Mouse (Mus musculus) cerebellum, postnatal 10 days (tissue): ENCODE measurements around the gene Otop2.
A peak's percentile ranks its signal among the peaks of the same experiment; 100 is the strongest.

Experiments
- DNase-seq, 2 experiments: peaks; one replicate each; pipeline ENCODE4 v3.0.0; 2021; ENCODE audit warnings: mixed read lengths in 2 of 2

Gene Otop2

DNA sequence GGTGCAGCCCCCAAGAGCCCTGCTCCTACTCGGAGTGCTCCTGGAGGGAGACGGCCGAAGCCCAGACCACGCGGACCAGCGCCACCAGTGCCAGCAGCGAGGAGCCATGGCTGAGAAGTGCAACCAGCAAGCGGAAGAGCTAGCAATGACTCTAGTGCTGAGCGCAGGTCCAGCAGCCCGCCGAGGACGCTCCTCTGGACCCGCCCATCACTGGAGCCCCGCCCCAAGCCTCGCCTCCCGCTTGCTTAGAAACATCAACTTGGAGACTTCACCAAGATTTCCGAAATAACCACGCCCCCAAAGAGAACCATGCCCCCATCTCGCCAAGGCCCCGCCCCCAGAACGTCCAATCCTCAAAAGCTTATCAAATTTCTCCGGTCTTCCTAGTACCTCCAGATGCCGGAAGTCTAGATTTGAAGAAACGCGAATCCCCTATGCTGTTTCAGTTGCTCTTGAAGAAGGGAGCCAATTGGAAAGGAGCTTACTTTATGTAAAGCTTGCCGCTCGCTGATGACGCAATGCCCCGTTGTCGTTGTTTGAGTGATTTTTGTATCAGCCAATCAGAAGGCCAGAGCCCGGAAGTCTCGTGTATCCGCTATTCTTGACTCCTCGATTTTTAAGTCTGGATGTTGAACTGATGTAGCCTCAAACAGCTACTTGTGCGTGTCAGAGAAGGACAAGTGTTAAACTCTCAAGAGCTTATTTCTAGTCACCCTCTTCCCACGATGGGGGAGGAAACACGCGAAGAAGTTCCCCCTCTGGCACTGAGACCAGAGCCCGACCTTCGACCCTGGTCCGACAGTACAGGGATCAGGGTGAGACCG is 30.0 kb upstream of the Otop2 start, which contains the start of gene Fdxr:
Fdxr (minus strand) TSS at position 271 of the 824 bp plus-strand sequence.
- peak; percentile 98 to 99 for DNase-seq

DNA sequence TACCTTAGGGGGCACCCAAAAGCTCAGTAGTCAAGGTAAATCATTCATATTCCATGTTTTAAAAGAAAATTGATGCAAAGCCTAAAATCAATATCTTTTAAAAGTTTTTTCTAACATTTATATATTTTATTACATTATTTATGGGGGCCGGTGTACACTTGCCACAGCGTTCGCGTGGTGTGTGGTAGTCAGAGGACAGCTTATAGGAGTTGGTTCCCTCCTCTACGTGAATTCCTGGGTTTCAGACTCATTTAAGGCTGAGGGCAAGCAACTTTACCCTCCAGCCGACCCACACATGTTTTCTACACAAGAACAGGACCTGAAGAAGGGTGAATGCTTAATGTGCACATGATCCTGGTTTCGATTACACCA is 29.4 kb upstream of the Otop2 start:
- no peak for DNase-seq

DNA sequence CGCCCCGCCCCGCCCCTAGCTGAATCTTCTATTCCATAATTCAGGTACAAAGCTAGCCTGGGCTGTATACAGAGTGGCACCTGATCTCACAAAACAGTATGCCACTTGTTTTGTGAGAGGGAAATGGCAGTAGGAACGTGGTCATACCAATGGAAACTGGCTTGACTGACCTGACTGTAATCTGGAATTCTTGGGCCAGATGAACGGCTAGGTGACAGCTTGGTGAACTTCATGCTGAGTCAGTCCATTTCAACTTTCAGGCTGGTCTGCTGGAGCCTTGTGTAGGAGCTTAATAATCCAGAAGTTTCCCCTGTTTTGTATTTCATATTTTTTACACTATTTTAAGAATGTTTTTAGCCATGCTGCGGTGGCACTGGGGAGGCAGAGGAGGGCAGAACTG is 28.8 kb upstream of the Otop2 start:
- DNase-seq: no peak

DNA sequence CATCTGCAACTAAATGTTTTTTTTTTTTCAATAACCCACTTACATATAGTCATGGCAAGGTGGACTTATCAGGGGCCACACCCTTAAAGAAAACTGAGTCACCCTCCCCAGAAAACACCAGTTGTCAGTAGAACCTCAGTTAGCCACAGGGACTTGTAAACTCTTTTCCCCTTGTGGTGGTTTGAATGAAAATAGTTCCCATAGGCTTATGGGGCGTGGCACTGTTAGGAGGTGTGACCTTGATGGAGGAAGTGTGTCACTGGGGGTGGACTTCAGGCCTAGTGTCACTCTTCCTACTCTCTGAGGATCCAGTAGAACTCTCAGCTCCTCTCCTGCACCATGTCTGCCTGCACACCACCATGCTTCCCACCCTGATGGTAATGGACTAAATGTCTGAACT is 27.2 kb upstream of the Otop2 start:
- no peak for DNase-seq

DNA sequence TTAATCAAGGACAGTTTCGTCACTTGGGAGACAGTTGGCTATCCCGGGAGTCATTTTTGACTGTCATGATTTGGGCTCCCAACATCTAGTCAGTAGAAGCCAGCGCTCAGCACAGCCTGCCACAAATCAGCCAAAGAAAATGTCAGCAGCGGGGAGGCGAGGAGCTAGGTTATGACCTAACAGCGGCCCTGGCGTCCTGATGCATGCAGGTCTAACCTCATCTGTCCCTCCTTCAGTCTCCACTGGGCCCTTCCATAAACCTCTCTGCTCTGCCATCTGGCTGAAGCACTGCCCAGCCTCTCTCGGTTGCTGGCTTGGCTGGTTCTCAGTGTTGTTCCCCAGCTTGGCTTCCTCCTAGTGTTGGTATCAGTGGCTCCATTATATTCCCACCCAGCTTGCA is 24.7 kb upstream of the Otop2 start:
- peak; percentile 64 to 70 for DNase-seq

DNA sequence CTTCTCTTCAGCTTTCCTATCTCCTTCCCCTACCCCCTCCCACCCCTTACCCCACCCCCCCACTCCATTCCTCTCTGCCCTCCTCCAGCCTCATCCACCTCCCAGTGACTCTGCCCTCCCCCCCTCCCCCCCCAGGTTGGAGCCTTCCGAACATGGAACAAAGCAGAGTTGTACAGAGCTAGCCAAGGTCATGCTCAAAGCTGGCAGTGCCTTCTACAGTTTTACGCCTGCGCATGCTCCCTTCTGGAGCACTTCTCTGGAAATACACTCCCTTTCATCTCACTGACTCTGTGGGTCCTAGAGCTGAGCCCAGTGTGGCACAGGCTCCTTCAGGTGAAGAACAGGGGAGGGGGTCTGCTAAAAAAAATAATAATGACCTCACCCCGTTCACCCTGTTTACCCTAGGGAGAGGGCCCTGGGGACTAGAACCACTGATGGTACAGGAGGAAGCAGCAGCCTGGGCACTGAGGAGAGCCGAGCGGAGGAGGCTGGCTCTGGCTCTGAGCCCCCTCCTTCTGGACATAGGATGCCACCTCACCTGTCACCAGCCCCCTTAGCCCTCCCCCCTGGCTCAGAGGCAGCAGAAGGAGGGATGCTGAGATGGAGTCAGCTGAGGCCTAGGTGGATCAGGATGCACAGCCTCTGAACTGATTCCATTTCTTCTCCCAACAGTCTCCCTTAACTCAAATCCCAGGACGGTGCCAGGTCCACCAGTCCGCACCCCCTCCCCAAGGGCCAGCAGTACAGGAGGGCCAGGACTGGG is 24.1 kb upstream of the Otop2 start:
- DNase-seq: peak; percentile 50 to 55

DNA sequence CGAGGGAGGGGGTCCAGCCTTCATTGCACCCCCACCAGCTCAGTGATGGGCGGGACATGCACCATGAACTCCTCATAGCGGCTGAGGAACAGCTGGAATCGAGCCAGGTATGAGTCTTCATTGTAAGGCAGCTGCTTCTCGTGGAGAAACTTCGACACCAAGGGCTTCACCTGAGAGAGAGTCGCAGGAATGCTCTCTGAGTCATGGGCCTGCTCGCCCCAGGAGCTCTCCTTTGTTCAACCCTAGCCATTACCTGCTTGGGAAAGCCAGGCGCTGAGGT is 23.5 kb upstream of the Otop2 start:
- peak in 1 of 2 experiments; percentile 39 for DNase-seq

DNA sequence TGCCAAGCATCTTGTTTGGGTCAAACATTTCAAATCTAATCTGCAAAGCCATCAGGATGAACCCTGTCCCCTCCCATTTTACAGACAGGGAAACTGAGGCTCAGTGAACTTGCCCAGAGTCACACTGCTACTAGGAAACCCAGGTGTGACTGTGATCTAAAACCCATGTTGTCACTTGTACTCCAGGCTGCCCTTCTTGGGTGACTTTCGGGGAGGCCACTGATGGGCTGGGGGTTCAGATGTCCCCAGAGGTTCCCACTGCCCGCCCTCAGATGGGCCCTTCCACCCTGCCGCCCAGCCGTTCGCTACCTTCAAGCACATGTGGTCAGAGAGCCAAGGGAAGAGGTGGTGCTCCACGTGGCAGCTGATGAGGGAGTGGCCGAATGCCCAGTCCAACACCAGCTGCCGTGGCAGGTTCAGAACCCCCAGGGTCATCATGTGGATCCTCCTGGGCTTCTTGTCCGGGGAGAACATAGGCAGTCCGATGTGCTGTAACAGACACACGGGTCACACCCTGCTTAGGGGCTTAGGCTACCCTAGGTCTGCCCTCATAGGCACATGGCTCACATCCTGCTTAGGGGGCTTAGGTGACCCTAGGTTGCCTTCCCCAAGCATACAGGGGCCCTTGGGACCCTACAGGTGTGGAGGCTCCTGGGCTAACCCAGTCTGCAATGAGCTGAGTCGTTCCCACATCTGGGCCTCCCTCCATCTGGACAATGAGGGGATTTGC is 22.9 kb upstream of the Otop2 start:
- DNase-seq: no peak

DNA sequence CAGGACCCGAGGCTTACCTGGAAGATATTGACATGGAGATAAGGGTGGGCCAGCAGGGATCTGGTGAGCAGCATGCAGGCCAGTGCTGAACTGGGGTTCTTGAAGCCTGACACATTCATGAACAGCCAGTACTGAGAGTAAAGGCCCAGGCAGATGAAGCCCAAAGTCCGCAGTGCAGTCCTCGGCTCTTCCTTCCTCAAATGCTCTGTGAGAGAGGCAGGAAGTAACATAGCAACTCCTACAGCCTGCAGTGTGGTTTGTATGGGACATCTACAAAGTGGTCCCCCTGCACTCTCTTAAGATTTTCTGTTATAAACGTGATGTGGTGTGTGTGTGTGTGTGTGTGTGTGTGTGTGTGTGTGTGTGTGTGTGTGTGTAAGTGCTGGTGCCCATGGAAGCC is 21.7 kb upstream of the Otop2 start:
- DNase-seq: no peak

DNA sequence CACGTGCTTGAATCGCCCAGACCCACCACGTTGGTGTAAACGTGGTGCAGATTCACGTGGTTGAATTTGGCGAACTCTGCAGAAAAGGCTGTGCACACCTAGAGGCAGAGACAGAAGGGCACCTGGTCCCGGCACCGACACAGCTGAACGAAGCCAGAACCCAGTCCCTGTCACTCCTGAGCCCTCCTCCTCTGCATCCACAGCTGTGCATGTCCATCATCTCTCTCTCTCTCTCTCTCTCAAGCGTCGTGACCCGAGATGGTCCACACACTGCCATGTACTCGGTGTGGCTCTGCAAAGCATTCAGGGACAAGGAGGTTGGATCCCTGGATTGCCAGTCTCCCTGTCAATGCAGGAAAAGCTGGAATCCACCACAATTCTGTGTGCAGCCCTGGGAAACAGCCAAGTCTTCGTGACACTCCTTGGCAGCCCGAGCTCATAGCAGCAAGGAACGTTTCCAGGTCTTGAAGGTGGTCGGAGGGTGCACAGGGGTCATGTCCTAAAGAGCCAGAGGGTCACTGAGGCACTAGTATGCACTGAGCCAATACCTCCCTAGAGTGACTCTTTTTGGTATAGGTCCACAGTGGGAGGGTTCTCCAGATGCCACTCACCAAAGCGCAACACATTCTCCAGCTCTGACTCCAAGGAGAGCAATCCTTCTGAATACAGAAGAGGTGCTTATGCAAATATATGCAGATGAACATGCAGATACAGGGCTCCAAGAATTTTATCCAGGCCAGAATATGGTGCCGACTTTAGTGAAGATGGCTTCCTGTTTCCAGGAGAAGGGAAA is 20.6 kb upstream of the Otop2 start:
- peak; percentile 42 to 48 for DNase-seq

DNA sequence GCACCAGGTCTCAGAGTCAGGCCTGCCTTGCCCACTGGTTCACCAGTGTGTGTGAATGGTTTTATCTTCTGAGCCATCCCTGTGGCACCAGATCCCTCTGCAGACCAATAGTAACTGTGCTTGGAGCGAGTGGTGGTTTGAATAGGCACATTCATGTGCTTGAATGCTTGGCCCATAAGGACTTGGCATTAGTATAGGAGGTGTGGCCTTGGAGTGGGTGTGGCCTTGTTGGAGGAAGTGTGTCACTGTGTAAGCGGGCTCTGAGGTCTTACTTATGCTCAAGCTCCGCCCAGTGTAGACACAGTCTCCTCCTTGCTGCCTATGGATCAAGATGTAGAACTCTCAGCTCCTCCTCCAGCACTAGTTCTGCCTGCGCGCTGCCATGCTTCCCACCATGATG is 19.6 kb upstream of the Otop2 start:
- DNase-seq: no peak

DNA sequence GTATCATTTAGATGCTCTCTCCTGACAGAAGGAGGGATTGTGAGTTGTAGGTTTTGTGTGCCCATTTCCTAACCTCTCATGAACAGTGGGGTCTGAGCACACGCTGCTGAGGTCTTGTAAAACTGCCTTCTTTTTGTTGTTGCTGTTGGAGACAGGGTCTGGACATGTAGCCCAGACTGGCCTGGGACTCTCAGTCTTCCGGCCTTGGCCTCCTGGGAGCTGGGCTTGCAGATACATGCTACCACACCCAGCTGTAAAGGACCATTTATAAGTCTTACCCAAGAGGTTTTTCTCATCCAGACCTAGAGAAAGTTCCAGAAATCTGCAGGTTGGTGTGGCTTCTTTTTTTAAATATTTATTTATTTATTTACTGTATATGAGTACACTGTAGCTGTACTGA is 18.7 kb upstream of the Otop2 start:
- DNase-seq: no peak

DNA sequence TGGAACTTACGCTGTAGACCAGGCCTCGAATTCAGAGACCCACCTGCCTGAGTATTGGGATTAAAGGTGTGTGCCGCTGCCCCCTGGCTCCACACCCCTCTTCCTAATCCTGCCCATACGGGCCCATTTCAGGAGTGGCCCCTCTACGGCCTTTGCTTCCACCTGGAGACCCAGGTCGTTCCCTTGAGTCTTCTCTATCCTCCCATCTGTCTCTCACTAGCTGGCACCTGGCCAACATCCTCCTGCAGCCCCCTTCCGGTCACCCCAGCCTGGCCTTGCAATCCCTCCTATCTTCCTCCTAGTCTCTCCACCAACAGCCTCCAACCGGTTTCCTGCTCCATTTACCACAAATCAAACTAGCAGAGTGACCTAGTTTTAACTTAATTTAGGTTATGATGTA is 17.1 kb upstream of the Otop2 start:
- peak; percentile 39 to 48 for DNase-seq

DNA sequence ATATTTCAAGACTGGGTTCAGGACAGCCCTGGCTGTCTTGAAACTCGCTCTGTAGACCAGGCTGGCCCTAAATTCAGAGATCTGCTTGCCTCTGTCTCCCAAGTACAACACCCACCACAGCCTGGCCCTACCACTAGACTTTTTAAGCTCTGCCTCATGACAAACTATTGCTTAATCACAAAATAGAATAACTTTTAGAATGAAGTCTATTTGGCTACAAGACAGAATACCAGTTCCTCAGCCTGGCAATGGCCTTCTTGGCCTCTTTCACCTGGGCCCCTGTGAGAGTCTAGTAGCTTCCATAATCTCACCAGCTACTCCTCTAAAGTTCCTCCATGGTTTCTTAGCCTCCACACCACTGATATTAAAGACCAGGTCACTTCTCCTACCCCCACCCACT is 16.6 kb upstream of the Otop2 start:
- DNase-seq: no peak

DNA sequence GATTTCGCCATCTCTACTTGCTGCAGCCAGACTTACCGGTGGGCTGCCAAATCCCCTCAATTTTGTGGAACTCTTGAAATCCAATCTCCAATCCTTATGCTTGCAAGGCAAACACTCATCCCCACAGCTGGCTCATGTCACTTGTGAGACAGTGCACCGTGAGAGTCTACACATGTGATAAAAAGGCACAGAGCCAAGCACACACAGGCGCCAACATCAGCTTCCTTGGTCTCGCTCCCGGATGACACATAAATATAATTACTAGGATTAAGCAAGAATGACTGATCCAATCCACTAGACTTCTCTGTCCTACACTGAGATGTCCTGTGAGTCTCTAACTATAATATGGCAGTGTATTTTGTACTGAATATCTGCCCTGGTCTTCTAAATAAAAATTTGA is 16.0 kb upstream of the Otop2 start:
- DNase-seq: no peak

DNA sequence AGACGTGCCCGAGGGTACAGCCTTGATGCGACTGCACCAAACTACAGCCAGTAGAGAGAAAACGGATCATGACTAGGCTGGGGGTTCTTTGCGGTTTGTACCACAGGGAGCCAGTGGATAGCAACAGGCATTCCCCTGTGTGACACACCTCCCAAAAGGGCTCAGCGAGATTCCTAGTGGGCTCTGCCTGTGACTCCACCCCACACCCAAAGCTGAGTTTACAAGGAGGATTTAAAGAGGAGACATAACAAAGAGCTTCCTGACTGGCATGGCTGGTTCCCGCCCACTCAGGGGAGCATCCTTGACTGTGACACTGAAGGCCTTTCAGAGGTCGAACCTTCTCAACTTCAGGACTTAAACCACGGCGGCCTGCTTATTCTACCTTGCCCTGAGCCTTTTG is 15.5 kb upstream of the Otop2 start:
- no peak for DNase-seq

DNA sequence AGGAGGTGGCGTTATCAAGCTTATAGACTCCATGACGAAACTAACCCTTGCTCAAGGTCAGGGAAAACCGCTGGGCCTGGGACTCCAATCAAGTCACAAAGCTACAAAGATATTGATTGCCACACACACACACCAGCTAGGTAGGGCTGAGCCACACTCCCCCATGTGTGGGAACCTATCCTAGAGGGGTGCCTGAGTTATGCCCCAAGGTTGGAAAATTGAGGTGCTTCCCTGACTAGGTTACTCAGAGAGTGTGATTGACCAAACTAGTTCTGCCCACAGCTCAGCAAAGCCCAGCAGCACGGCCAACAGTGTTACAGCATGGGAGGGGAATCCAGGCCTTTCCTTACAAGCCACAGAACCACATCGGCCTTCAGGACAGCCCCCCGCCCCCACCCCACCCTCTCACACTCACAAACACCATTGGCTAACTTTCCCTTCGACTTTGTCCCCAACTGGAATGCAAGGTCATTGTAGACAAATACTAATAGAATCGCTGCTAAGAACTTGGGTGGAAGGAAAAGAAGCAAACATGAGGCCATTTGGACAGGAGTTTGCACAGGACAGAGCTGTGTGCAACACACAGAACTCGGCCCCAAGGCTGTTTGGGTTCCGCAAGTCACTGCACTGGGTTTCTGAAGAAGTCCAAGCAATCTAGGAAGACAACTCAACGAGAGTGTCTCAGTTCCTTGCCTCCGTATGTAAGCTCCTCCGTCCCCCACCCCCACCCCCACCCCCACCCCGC is 14.2 kb upstream of the Otop2 start:
- no peak for DNase-seq

DNA sequence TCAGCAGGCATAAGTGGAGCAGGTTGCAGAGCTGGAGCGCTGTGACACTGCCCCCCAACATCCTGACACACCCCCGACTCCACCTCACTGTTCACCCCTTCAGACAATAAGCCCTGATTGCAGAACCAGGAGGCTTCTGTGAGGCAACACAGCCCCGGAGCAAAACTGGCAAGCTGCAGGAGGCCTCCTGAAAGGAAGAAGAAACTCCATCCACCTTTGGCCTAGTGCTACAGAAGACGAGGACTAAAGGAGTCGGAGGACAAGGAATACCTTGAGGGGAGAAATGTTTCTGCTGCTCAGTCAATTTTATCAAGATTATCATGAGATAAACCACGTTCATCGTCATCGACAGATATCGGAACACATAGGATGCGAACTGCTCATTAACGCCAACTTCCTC is 11.0 kb upstream of the Otop2 start:
- DNase-seq: no peak

DNA sequence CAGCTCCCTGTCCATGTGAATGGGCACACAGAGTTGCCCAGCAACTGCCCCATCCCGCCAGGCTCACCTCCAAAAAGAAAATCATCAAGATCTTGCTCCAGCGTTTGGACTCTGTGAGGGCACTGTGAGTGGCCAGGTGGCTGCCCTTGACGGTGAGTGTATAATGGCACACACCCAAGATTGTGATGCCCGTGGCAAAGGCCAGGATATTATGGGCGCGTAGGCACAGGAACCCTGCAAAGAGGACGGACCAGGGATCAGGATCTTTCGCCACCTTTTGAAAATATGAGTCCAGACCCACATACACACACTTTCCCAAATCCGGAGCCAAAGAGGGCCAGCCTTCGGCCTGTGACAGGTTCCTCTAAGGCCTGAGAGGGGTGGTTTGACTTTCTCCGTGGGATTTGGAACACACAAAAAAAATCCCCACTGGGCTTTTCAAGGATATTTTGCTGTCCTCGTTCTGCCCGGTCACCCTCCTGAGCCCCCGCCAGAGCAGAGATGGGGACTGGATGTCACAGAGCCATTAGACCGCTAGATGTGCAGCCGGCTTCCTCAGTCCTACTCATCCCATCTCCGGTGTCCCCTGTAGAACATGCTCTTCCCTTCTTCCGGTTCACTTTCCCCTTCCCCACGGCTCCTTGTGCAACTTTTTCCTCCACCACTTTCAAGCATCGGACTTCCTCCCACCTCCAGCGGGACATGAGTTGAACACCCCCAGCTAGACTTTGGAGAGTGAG is 10.3 kb upstream of the Otop2 start:
- DNase-seq: peak; percentile 60 to 67

DNA sequence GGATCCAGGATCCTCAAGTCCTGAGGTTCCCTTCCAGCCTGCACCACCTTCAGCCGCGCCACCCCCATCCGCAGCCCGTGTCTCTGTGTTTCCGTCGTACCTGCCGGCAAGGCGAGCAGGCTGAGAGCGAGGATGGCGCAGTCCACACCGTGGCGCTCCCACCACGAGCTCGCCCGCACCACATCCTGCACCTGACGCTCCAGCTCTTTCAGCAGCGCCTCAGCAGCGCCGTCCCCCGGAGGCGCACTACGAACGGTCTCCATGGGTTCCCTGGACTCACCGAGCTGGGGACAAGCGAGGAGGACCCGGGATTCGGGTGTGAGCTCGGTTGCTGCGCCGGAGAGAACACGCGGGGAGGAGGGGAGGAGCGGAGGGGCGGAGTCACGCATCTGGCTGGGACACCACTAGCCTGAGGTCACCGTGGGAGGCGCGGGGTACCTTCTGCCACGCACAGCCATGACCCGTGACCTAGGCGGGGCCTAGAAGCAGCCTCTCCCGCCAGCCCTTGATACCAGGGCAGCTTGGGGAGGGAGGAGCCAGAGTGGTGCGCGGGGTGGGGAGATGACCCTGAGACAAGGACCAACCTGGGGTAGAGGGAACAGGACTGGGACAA is 9.6 kb upstream of the Otop2 start, which contains the start of gene Fads6:
Fads6 (minus strand) TSS at position 450 of the 613 bp plus-strand sequence.
- peak; percentile 84 to 85 for DNase-seq

DNA sequence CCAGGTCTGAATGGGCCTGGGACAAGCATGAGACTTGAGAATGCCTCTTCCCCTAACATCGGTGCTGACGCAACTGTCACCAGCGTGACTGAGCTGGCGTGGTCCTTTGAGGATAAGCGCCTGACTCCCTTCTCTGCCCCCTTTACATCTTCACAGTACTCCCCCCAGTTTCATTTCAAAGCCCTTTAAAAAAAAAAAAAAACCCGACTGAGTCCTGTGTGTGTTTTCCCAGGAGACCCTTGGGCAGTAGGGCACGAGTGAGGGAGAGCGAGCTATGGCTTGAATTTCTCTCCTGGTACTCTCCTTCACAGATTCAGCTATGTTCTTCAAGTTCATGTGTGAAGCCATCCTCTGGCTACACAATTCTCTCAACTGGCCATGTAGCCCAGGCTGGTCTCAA is 8.8 kb upstream of the Otop2 start:
- no peak for DNase-seq
